Mouse (Mus musculus): ENCODE data around the gene Smcr8. TPM values are rescaled to one million over a fixed set of nuclear protein-coding genes. Genes with fewer than 3 reads are reported as not detected.

Gene Smcr8
- total RNA-seq, 4 experiments from 2014 or later: 23.3 to 30.1 (median 27.3) TPM

Small RNA genes within 50 kb of the gene (microRNA-seq; reads per million reads assigned to microRNA genes)
- 0.88 to 1.8 reads per million in 2 experiments for gene Mir5100

Other genes with a start within 250 kb of the Smcr8 start
- 100 to 1,000 TPM; 111 to 122 (median 113) TPM for gene Alkbh5, start 241.1 kb upstream of the Smcr8 start, total RNA-seq (2022)
- 10 to 100 TPM; 26.4 to 39.3 (median 32.0) TPM for gene Llgl1, start 77.8 kb upstream of the Smcr8 start, total RNA-seq (2022)
- 100 to 1,000 TPM; 162 to 185 (median 177) TPM for gene Flii, start 50.3 kb upstream of the Smcr8 start, total RNA-seq (2022)
- 10 to 100 TPM; 36.9 to 41.2 (median 38.8) TPM for gene Mief2, start 49.1 kb upstream of the Smcr8 start, total RNA-seq (2022)
- gene Top3a, start 159 bp upstream of the Smcr8 start, total RNA-seq (2022): 10 to 100 TPM; 11.9 to 15.8 (median 14.6) TPM
- 100 to 1,000 TPM in 1 of 4 experiments, 10 to 100 TPM in 3; 38.4 to 111 (median 73.2) TPM for gene Shmt1, start 34.2 kb downstream of the Smcr8 start, total RNA-seq (2022)
- gene Dhrs7b, start 53.1 kb downstream of the Smcr8 start, total RNA-seq (2022): 10 to 100 TPM; 36.0 to 44.8 (median 40.3) TPM
- 10 to 100 TPM; 33.6 to 47.6 (median 38.0) TPM for gene Tmem11, start 101.7 kb downstream of the Smcr8 start, total RNA-seq (2022)
- gene Natd1, start 137.2 kb downstream of the Smcr8 start, total RNA-seq (2022): 10 to 100 TPM; 22.4 to 27.7 (median 25.4) TPM
- 100 to 1,000 TPM in 3 of 4 experiments, 10 to 100 TPM in 1; 99.8 to 162 (median 122) TPM for gene Map2k3, start 154.5 kb downstream of the Smcr8 start, total RNA-seq (2022)
- 1 to 10 TPM; 2.4 to 3.6 (median 2.7) TPM for gene Kcnj12, start 245.0 kb downstream of the Smcr8 start, total RNA-seq (2022)